Mouse (Mus musculus) hindbrain, embryonic 14.5 days (tissue): Measurements from ENCODE around the gene Rbm20. TPM values are rescaled to one million over a fixed set of nuclear protein-coding genes. Genes with fewer than 3 reads are reported as not detected.

Experiments
- ATAC-seq: fragments of 200-750 bp; cut with Nextera tagmentation; 2 replicates; pipeline ENCODE4 v1.8.0; 2017; ENCODE audit warnings: moderate number of reproducible peaks, mild to moderate bottlenecking, moderate TSS enrichment, moderate library complexity; ENCODE audit not compliant: low FRiP score
- DNase-seq: peaks from one replicate; pipeline ENCODE4 v3.0.0-alpha.2; 2015; ENCODE audit warnings: low spot score
- H3K27ac ChIP-seq: fragments of 300-500 bp; sonication (generic); 2 replicates; pipeline ENCODE4 v1.5.1; 2014; ENCODE audit warnings: mild to moderate bottlenecking, moderate library complexity
- H3K27me3 ChIP-seq: fragments of 300-500 bp; sonication (generic); 2 replicates; pipeline ENCODE4 v1.6.1; 2014; ENCODE audit warnings: mild to moderate bottlenecking, low read length, mixed read lengths; ENCODE audit not compliant: control insufficient read depth, insufficient read depth
- H3K36me3 ChIP-seq: fragments of 300-500 bp; sonication (generic); replicated peaks from 2 replicates; pipeline ENCODE4 v1.6.1; 2014; ENCODE audit not compliant: control insufficient read depth, insufficient read depth
- H3K4me1 ChIP-seq: fragments of 300-500 bp; sonication (generic); replicated peaks from 2 replicates; pipeline ENCODE4 v1.6.1; 2014; ENCODE audit warnings: antibody characterized with exemption, low read length, mixed read lengths; ENCODE audit not compliant: control insufficient read depth, insufficient read depth
- H3K4me2 ChIP-seq: fragments of 300-500 bp; sonication (generic); replicated peaks from 2 replicates; pipeline ENCODE4 v1.6.1; 2014; ENCODE audit warnings: mild to moderate bottlenecking, moderate library complexity
- H3K4me3 ChIP-seq: fragments of 300-500 bp; sonication (generic); replicated peaks from 2 replicates; pipeline ENCODE4 v1.5.1; 2014; ENCODE audit warnings: mild to moderate bottlenecking, low read length
- H3K9ac ChIP-seq: fragments of 300-500 bp; sonication (generic); 2 replicates; pipeline ENCODE4 v1.6.1; 2014
- H3K9me3 ChIP-seq: fragments of 300-500 bp; sonication (generic); 2 replicates; pipeline ENCODE4 v1.6.1; 2016; ENCODE audit warnings: low read length; ENCODE audit not compliant: control insufficient read depth
- WGBS: fragments of 180-500 bp; shearing (Covaris S2); extraction: QIAGEN DNeasy Blood & Tissue Kit; methylation state at CpG from one replicate; pipeline ENCODE4 v1.1.7; 2014; 5-methylcytosine and 5-hydroxymethylcytosine counted together
- polyA plus RNA-seq: library from polyadenylated mRNA; unstranded; fragments of >200 nt; fragmentation: Nextera tagmentation; extraction: Ambion mirVana; gene quantifications from 2 replicates; pipeline ENCODE4 v1.2.1, GENCODE M21; 2014

The Rbm20 gene
- polyA plus RNA-seq, 1 experiment from 2014 or later = 0.94 TPM

GRCm38 (mm10) chr19:53708401-53708800, 31.3 kb downstream of the Rbm20 start:
- H3K9ac ChIP-seq = no peak overlapping the region
- no peaks in the 10 kb centered on the region for H3K9me3 ChIP-seq
- H3K4me1 ChIP-seq = 0 out of 2 replicates have a peak, but pooled peaks cover 3% of the 10 kb centered on the region
- H3K4me2 ChIP-seq = no peak overlapping the region
- H3K27me3 ChIP-seq = no peaks in the 10 kb centered on the region; the same call in 1 of the 2 replicates
- no peaks in the 10 kb centered on the region for H3K36me3 ChIP-seq
- WGBS = 77% methylated on average over 11 of the region's 11 CpGs
- H3K4me3 ChIP-seq = no peak overlapping the region
- no peak overlapping the region for H3K27ac ChIP-seq
- no peak for DNase-seq
- ATAC-seq = no peak

GRCm38 (mm10) chr19:53710861-53711260, 33.8 kb downstream of the Rbm20 start:
- Histone ChIP-seq H3K9ac (no peak overlapping the region), H3K9me3 (no peaks in the 10 kb centered on the region), H3K4me1 (no peaks in the 10 kb centered on the region), H3K4me3 (no peak overlapping the region), H3K27me3 (no peaks in the 10 kb centered on the region), H3K27ac (no peak overlapping the region), H3K36me3 (no peaks in the 10 kb centered on the region), H3K4me2 (no peak overlapping the region)
- no peak for ATAC-seq
- no peak for DNase-seq
- WGBS = 67% methylated on average over 4 of the region's 4 CpGs

DNA sequence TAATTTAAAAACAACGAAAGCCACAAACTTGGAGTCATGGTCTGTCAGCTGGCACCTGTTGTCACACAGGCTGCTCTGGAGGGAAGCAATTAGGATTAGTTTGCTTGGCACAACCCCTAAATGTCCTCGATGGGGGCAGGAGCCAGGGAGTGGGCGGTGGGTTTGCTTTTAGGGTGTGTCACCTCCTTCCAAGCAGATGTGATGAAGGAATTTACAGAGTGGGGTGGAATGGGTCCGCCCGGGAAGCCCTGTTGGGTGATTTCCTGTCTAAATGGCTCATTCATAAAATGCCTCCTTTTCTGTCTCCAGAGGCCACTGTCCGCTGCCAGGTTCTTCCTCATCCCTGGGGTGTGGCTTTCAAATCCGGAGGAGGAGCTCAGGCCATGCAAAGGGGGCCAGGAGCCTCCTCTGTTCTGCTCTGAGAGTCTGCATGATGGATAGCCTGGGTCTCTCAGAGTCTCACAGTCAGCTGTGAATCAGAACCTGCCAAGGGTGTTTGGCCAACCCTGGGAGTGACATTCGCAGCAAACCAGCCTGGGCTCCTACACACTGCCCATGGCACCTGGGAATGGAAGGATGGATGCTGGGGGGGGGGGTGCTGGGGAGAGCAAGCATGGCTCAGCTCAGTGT, 34.3 kb downstream of the Rbm20 start:
- DNase-seq (no peak), ATAC-seq (no peak)

DNA sequence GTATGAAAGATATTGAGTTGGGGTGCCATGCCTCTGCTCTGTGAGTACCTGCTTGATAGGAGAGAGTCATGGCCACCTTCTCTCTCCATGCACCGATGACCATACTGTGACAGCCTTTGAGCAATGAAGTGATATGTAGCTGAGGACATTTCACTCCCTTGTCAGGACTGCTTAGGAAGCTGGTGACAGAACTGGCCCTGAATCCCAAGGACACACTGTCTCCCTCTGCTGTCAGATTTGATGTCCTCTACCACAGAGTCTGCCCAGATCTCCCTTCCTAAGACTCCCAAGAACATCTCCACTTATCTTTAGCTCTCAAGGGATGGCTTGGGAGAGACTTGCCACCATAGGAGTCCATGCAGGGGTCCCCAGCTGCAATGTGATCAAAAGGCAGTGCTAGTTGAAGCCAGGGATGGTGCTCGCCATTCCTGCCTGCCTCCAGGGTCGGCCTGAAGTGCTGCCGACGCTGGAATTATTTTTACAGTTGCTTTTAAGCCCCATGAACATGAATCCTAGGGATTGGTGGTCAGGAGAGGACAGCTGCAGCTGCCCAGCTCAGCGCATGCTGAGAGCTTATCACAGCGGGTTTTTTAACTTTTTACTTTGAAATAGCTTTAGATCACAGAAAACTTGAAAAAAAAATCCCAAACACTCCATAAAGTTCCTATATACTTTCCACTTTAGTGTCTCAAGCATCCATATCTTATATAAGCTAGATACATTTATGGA, 35.4 kb downstream of the Rbm20 start:
- ATAC-seq = no peak
- WGBS = 60% methylated on average over 7 of the region's 7 CpGs

More for the DNA sequence above, 34.3 kb downstream of the Rbm20 start:
- H3K9me3 ChIP-seq = no peaks in the 10 kb centered on the region
- no peaks in the 10 kb centered on the region for H3K27me3 ChIP-seq
- H3K4me2 ChIP-seq = no peak overlapping the region
- 62% methylated on average over 8 of the region's 8 CpGs for WGBS
- no peaks in the 10 kb centered on the region for H3K4me1 ChIP-seq
- no peaks in the 10 kb centered on the region for H3K36me3 ChIP-seq
- H3K9ac ChIP-seq = no peak overlapping the region
- no peak overlapping the region for H3K27ac ChIP-seq
- no peak overlapping the region for H3K4me3 ChIP-seq

DNA sequence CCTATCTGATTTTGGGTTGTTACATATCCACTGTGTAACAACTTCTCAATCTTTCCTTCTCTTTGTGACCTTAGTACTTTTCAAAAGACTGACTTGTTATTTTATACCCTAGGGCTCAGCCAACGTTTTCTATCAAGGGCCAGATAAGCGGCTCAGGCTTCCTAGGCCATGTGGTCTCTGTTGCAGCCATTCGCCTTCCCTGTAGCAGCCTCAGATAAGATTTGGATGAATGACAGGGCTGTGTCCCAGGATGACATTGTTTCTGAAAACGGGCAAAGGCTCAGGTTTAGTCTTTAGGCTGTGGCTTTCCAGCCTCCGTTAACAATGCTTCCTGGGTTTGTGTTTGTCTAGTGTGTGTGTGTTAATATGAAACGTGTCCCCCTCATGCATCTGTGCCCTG, 36.3 kb downstream of the Rbm20 start:
- no peak for ATAC-seq
- no peaks in the 10 kb centered on the region for H3K36me3 ChIP-seq
- H3K27ac ChIP-seq = no peak overlapping the region
- H3K4me3 ChIP-seq = no peak overlapping the region
- H3K9me3 ChIP-seq = no peaks in the 10 kb centered on the region
- H3K4me2 ChIP-seq = no peak overlapping the region
- no peaks in the 10 kb centered on the region for H3K27me3 ChIP-seq
- 89% methylated on average over 6 of the region's 6 CpGs for WGBS
- no peak overlapping the region for H3K9ac ChIP-seq
- no peaks in the 10 kb centered on the region for H3K4me1 ChIP-seq
- no peak for DNase-seq

More for the DNA sequence above, 35.4 kb downstream of the Rbm20 start:
- Histone ChIP-seq H3K9me3 (no peaks in the 10 kb centered on the region), H3K4me2 (no peak overlapping the region), H3K9ac (no peak overlapping the region), H3K4me3 (no peak overlapping the region), H3K4me1 (no peaks in the 10 kb centered on the region), H3K27ac (no peak overlapping the region), H3K36me3 (no peaks in the 10 kb centered on the region), H3K27me3 (no peaks in the 10 kb centered on the region)
- DNase-seq = no peak

GRCm38 (mm10) chr19:53716469-53716868, 39.4 kb downstream of the Rbm20 start:
- Histone ChIP-seq H3K4me1 (no peaks in the 10 kb centered on the region), H3K36me3 (no peaks in the 10 kb centered on the region), H3K27me3 (no peaks in the 10 kb centered on the region), H3K9me3 (no peaks in the 10 kb centered on the region), H3K9ac (no peak overlapping the region), H3K4me3 (no peak overlapping the region), H3K4me2 (no peak overlapping the region), H3K27ac (no peak overlapping the region)
- ATAC-seq (no peak), DNase-seq (no peak)
- 91% methylated on average over 7 of the region's 7 CpGs for WGBS

DNA sequence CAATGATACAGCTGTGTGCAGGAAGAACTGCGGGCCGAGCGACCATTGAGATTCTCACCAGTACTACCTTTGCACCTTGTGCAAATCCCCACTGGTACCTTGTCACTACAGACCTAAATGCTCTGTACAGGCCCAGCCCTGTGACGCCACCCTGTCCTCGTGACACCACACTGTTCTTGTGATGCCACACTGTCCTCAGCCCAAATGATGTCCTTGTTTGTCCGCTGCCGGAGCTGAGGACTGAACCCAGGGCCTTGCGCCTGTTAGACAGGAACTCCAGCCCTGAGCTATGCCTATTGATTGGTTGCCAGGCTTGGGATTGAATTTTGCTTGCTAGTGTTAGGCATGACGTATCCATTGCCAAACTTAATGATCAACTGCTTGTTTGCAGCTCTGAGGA, 40.3 kb downstream of the Rbm20 start:
- WGBS = 87% methylated on average over 9 of the region's 9 CpGs
- DNase-seq = no peak

GRCm38 (mm10) chr19:53722186-53722585, 45.1 kb downstream of the Rbm20 start:
- WGBS = 85% methylated on average over 5 of the region's 5 CpGs
- no peaks in the 10 kb centered on the region for H3K9me3 ChIP-seq
- H3K4me2 ChIP-seq = no peak overlapping the region
- ATAC-seq = no peak
- no peaks in the 10 kb centered on the region for H3K36me3 ChIP-seq
- H3K27ac ChIP-seq = no peak overlapping the region
- no peak overlapping the region for H3K4me3 ChIP-seq
- DNase-seq = no peak
- H3K4me1 ChIP-seq = no peaks in the 10 kb centered on the region
- no peaks in the 10 kb centered on the region for H3K27me3 ChIP-seq
- no peak overlapping the region for H3K9ac ChIP-seq

More for the DNA sequence above, 40.3 kb downstream of the Rbm20 start:
- H3K4me3 ChIP-seq = no peak overlapping the region
- H3K27ac ChIP-seq = no peak overlapping the region
- no peaks in the 10 kb centered on the region for H3K9me3 ChIP-seq
- no peak overlapping the region for H3K9ac ChIP-seq
- H3K27me3 ChIP-seq = no peaks in the 10 kb centered on the region
- ATAC-seq = no peak
- H3K4me1 ChIP-seq = no peaks in the 10 kb centered on the region
- no peak overlapping the region for H3K4me2 ChIP-seq
- no peaks in the 10 kb centered on the region for H3K36me3 ChIP-seq

- ATAC-seq (no peak), DNase-seq (no peak)
- no peaks in the 10 kb centered on the region for H3K36me3 ChIP-seq
- H3K9ac ChIP-seq = no peak overlapping the region
- no peaks in the 10 kb centered on the region for H3K4me1 ChIP-seq
- no peak overlapping the region for H3K4me2 ChIP-seq
- H3K9me3 ChIP-seq = no peaks in the 10 kb centered on the region
- H3K27me3 ChIP-seq = no peaks in the 10 kb centered on the region
- no peak overlapping the region for H3K27ac ChIP-seq
- WGBS = 84% methylated on average over 5 of the region's 5 CpGs
- H3K4me3 ChIP-seq = no peak overlapping the region
Observed at GRCm38 (mm10) chr19:53724053-53724452, 46.9 kb downstream of the Rbm20 start.
